Mouse (Mus musculus): ENCODE measurements around the gene Shkbp1. TPM values are rescaled to one million over a fixed set of nuclear protein-coding genes. Genes with fewer than 3 reads are reported as not detected.

Shkbp1 gene
- polyA plus RNA-seq, 1 experiment from 2014 or later: 34.1 TPM

- Histone ChIP-seq H3K4me3 (replicated peaks; ENCODE audit: low read depth, low read length) (peak overlapping the region; percentile 57), H3K9me3 (replicated peaks; ENCODE audit: low read length) (no peaks in the 10 kb centered on the region), H3K36me3 (ENCODE audit: insufficient read depth, low read length) (0 out of 2 replicates have a peak, but pooled peaks cover 7% of the 10 kb centered on the region), H3K4me2 (ENCODE audit: low read length) (peak overlapping the region; percentile 82), H3K9ac (ENCODE audit: low read depth, low read length) (peak overlapping the region; percentile 54), H3K27ac (peak overlapping the region; percentile 80; the same call in 1 of the 2 replicates), H3K27me3 (ENCODE audit: insufficient read depth, low read length) (no peaks in the 10 kb centered on the region), H3K4me1 (replicated peaks; ENCODE audit: insufficient read depth, low read length) (peaks cover 14% of the 10 kb centered on the region; the same call in 1 of the 2 replicates)
- DNase-seq (ENCODE audit: low spot score) (no peak), ATAC-seq (replicated peaks; ENCODE audit: low FRiP score, low read depth) (no peak)
- 6% methylated on average over 14 of the region's 14 CpGs for WGBS
- TF ChIP-seq CTCF (IDR thresholded peaks at IDR 0.05; ENCODE audit: low read depth): no peak
Observed at GRCm38 (mm10) chr7:27355261-27355660, 558 bp downstream of the Shkbp1 start.

DNA sequence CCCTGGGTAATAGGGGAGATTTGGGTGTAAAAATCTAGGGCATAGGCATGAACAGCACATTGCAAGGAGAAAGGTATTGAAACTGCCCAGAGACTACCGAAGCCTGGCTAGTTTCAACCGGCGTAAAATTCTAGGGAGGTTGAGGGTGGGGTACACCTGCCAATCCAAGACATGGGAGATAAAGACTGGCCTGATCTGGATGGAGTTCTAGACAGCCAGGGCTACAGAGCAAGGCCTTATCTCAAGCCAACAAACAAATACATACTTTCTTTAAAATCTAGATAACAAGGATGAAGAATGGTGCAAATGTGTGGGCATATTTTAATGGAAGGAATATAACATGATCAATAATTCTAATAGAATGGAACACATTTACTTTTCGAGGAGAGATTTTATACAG, 1.0 kb downstream of the Shkbp1 start:
- Histone ChIP-seq H3K4me3 (replicated peaks; ENCODE audit: low read depth, low read length) (peak overlapping the region; percentile 57), H3K4me1 (replicated peaks; ENCODE audit: insufficient read depth, low read length) (peaks cover 14% of the 10 kb centered on the region; the same call in 1 of the 2 replicates), H3K9me3 (replicated peaks; ENCODE audit: low read length) (no peaks in the 10 kb centered on the region), H3K4me2 (ENCODE audit: low read length) (peak overlapping the region; percentile 82), H3K27me3 (ENCODE audit: insufficient read depth, low read length) (no peaks in the 10 kb centered on the region), H3K9ac (ENCODE audit: low read depth, low read length) (no peak overlapping the region), H3K36me3 (ENCODE audit: insufficient read depth, low read length) (0 out of 2 replicates have a peak, but pooled peaks cover 7% of the 10 kb centered on the region), H3K27ac (no peak overlapping the region)
- no peak for DNase-seq (ENCODE audit: low spot score)
- ATAC-seq (replicated peaks; ENCODE audit: low FRiP score, low read depth): no peak
- no peak for TF ChIP-seq CTCF (IDR thresholded peaks at IDR 0.05; ENCODE audit: low read depth)
- WGBS: 43% methylated on average over 4 of the region's 4 CpGs

DNA sequence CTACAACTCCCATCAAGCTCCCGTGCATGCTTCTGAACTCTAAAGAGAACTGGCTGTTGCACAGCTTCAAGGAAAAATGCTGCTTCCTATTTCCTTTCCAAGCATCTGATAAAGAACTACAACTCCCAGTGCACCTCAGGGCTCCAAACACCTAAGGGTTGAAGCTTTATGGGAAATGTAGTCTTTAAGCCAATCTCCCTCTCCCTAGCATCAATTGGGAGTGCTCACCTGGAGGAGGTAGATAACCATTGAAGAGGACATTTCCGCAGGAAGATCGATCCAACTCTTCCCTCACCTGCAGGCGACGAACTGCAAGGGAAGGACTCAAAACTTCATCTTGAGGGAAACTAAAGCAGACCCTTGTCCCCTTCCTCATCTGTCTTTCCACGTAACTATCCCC, 1.7 kb downstream of the Shkbp1 start:
- no peaks in the 10 kb centered on the region for H3K9me3 ChIP-seq (replicated peaks; ENCODE audit: low read length)
- H3K4me3 ChIP-seq (replicated peaks; ENCODE audit: low read depth, low read length): 0 out of 2 replicates have a peak overlapping the region, but pooled peaks have one; percentile 57
- WGBS: 28% methylated on average over 6 of the region's 6 CpGs
- H3K27me3 ChIP-seq (ENCODE audit: insufficient read depth, low read length): no peaks in the 10 kb centered on the region
- no peak overlapping the region for H3K27ac ChIP-seq
- peak overlapping the region; percentile 82 for H3K4me2 ChIP-seq (ENCODE audit: low read length)
- H3K9ac ChIP-seq (ENCODE audit: low read depth, low read length): no peak overlapping the region
- ATAC-seq (replicated peaks; ENCODE audit: low FRiP score, low read depth): no peak
- DNase-seq (ENCODE audit: low spot score): peak; percentile 90
- peaks cover 14% of the 10 kb centered on the region; the same call in 1 of the 2 replicates for H3K4me1 ChIP-seq (replicated peaks; ENCODE audit: insufficient read depth, low read length)
- TF ChIP-seq CTCF (IDR thresholded peaks at IDR 0.05; ENCODE audit: low read depth): no peak
- H3K36me3 ChIP-seq (ENCODE audit: insufficient read depth, low read length): 0 out of 2 replicates have a peak, but pooled peaks cover 7% of the 10 kb centered on the region

DNA sequence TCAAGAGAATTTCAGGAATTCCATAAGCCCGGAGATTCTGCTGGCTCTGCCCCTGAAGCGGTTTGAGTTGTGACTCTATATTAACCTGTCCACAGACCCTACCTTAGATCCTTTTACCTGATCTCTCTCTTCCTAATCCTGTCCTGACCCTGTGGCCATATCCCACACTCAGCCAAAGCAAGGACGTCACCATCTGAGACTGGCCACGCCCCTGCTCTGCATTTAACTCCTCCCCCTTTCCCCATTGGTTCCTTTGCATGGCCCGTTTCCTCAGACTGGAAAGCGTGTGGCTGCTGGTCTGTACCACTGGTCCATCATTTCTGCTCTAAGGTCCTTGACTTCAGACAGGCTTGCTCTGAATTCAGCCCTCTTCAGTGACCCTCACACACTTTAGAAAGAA, 10.4 kb downstream of the Shkbp1 start:
- no peak for DNase-seq (ENCODE audit: low spot score)
- Histone ChIP-seq H3K27me3 (ENCODE audit: insufficient read depth, low read length) (no peaks in the 10 kb centered on the region), H3K36me3 (ENCODE audit: insufficient read depth, low read length) (peaks cover 9% of the 10 kb centered on the region; the same call in 1 of the 2 replicates), H3K4me2 (ENCODE audit: low read length) (no peak overlapping the region), H3K9me3 (replicated peaks; ENCODE audit: low read length) (no peaks in the 10 kb centered on the region), H3K9ac (ENCODE audit: low read depth, low read length) (no peak overlapping the region), H3K4me3 (replicated peaks; ENCODE audit: low read depth, low read length) (no peak overlapping the region), H3K27ac (no peak overlapping the region), H3K4me1 (replicated peaks; ENCODE audit: insufficient read depth, low read length) (no peaks in the 10 kb centered on the region)
- TF ChIP-seq CTCF (IDR thresholded peaks at IDR 0.05; ENCODE audit: low read depth): no peak
- 24% methylated on average over 6 of the region's 6 CpGs for WGBS
- peak; percentile 41; the same call in 1 of the 2 replicates for ATAC-seq (replicated peaks; ENCODE audit: low FRiP score, low read depth)

- no peak for DNase-seq (ENCODE audit: low spot score)
- WGBS: 53% methylated on average over 4 of the region's 4 CpGs
- Histone ChIP-seq H3K9ac (ENCODE audit: low read depth, low read length) (no peak overlapping the region), H3K27me3 (ENCODE audit: insufficient read depth, low read length) (no peaks in the 10 kb centered on the region), H3K36me3 (ENCODE audit: insufficient read depth, low read length) (no peaks in the 10 kb centered on the region), H3K9me3 (replicated peaks; ENCODE audit: low read length) (no peaks in the 10 kb centered on the region), H3K4me2 (ENCODE audit: low read length) (no peak overlapping the region), H3K4me3 (replicated peaks; ENCODE audit: low read depth, low read length) (no peak overlapping the region), H3K27ac (no peak overlapping the region), H3K4me1 (replicated peaks; ENCODE audit: insufficient read depth, low read length) (no peaks in the 10 kb centered on the region)
- ATAC-seq (replicated peaks; ENCODE audit: low FRiP score, low read depth): no peak
- peak; percentile 44; the same call in 1 of the 2 replicates for TF ChIP-seq CTCF (IDR thresholded peaks at IDR 0.05; ENCODE audit: low read depth)
Observed at GRCm38 (mm10) chr7:27342595-27342994, 13.2 kb downstream of the Shkbp1 start.

DNA sequence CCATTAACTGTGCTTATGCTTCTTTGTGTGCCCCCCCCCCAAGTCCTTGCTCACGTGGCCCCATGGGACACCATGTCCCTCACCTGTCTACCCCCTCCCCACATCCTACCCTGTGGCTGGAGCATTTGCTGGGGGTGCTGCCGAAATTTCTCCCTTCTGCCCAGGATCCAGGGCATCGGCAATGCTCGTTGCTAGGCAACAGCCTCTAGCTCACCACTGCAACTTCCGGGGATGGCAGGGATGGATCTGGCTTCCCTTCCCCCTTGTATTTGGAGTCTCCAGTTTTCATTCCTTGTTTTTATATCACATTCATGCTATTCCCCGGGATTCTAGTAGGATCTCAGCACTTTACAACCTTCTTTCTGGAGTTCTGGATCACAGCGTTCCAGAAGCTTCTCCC, 16.3 kb downstream of the Shkbp1 start:
- DNase-seq (ENCODE audit: low spot score) (no peak), ATAC-seq (replicated peaks; ENCODE audit: low FRiP score, low read depth) (no peak)
- no peak overlapping the region for H3K27ac ChIP-seq
- peaks cover under 1% of the 10 kb centered on the region for H3K27me3 ChIP-seq (ENCODE audit: insufficient read depth, low read length)
- TF ChIP-seq CTCF (IDR thresholded peaks at IDR 0.05; ENCODE audit: low read depth): no peak
- 37% methylated on average over 7 of the region's 7 CpGs for WGBS
- H3K4me1 ChIP-seq (replicated peaks; ENCODE audit: insufficient read depth, low read length): peaks cover under 1% of the 10 kb centered on the region; the same call in 1 of the 2 replicates
- H3K4me3 ChIP-seq (replicated peaks; ENCODE audit: low read depth, low read length): no peak overlapping the region
- no peak overlapping the region for H3K9ac ChIP-seq (ENCODE audit: low read depth, low read length)
- H3K4me2 ChIP-seq (ENCODE audit: low read length): no peak overlapping the region
- no peaks in the 10 kb centered on the region for H3K9me3 ChIP-seq (replicated peaks; ENCODE audit: low read length)
- no peaks in the 10 kb centered on the region for H3K36me3 ChIP-seq (ENCODE audit: insufficient read depth, low read length)

- no peaks in the 10 kb centered on the region for H3K9me3 ChIP-seq (replicated peaks; ENCODE audit: low read length)
- ATAC-seq (replicated peaks; ENCODE audit: low FRiP score, low read depth): no peak
- no peak overlapping the region for H3K27ac ChIP-seq
- no peak overlapping the region for H3K4me3 ChIP-seq (replicated peaks; ENCODE audit: low read depth, low read length)
- no peak for DNase-seq (ENCODE audit: low spot score)
- 71% methylated on average over 4 of the region's 4 CpGs for WGBS
- no peak overlapping the region for H3K4me2 ChIP-seq (ENCODE audit: low read length)
- no peaks in the 10 kb centered on the region for H3K36me3 ChIP-seq (ENCODE audit: insufficient read depth, low read length)
- peaks cover 5% of the 10 kb centered on the region; the same call in 1 of the 2 replicates for H3K4me1 ChIP-seq (replicated peaks; ENCODE audit: insufficient read depth, low read length)
- peaks cover 4% of the 10 kb centered on the region for H3K27me3 ChIP-seq (ENCODE audit: insufficient read depth, low read length)
- no peak overlapping the region for H3K9ac ChIP-seq (ENCODE audit: low read depth, low read length)
- no peak for TF ChIP-seq CTCF (IDR thresholded peaks at IDR 0.05; ENCODE audit: low read depth)
Observed at GRCm38 (mm10) chr7:27339114-27339513, 16.7 kb downstream of the Shkbp1 start.
